Mouse (Mus musculus) retina, postnatal 1 day (tissue): ENCODE measurements around the gene Isg20.

Experiments
- DNase-seq: peaks from one replicate; pipeline ENCODE4 v3.0.0-alpha.2; 2012

Isg20 gene

DNA sequence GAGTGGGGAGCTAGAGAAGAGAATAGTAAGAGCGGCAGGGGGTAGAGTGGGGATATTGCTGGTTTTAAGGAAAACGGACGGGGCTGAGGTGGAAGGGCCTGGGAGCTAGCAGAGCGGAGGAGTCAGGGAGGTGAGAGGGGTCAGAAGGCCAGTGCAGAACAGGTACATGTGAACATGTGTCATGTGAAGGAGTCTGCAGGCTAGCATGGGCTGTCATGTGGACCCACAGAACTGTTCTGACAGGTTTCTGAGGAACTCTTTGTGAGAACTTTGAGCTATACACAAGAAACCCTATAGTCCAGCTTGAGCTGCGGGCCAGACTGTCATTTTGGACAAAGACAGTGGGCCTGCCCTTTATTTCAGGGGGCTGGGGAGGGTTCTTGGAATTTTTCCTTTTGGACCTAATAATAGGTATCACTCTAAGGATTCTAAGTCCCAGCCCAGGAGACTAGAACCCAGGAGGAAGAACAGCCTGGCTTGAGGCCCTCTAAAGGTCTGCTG lies at the start of gene Isg20:
TSS of gene Isg20 (plus strand) at position 451 of the 501 bp plus-strand sequence.
- no peak for DNase-seq

DNA sequence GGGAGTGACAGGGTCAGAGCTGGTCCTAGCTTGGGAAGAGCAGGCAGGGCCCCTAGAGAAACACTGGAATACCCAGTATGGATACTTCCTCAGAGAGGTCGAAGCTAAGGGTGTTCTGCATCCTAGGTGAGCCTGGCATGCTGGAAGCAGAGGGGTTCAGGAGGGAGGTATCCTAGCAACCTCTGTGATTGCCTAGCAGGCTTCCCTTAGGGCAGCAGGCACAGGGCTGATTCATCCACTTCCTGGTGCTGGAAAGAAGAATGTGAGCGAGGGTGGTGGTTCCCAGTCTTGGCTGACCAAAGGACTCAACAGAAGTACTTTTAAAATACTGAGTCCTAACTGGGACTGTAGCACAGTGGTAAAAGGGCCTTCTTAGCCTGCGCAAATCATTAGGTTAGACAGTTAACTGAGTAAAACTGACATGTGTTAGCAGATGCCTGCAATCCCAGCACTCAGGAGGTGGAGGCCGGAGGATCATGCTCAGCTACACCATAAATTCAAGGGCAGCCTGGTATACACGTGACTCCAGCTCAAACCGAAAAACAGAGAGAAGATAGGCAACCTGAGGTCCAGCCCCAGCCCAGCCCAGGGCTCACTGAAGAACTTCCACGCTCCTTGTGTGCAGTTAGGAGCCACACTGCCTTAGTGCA lies 49.3 kb upstream of the Isg20 start:
- no peak for DNase-seq

DNA sequence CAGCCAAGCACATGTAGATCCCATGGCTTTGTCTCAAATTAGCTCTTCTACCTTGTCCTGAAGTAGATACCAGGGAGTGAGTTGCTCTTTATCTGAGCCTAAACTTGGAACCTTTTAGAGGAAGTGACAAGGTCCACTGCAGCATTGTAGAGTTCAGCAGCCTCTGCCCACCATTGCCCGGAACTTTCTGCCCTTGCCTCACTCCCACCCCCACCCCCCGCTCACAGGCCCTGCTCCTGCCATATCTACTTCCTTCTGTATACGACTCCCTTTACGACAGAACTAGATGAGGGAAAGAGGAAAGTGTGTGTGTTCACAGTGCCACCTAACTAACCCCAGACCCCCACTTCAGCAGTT lies 48.8 kb upstream of the Isg20 start:
- DNase-seq = no peak

DNA sequence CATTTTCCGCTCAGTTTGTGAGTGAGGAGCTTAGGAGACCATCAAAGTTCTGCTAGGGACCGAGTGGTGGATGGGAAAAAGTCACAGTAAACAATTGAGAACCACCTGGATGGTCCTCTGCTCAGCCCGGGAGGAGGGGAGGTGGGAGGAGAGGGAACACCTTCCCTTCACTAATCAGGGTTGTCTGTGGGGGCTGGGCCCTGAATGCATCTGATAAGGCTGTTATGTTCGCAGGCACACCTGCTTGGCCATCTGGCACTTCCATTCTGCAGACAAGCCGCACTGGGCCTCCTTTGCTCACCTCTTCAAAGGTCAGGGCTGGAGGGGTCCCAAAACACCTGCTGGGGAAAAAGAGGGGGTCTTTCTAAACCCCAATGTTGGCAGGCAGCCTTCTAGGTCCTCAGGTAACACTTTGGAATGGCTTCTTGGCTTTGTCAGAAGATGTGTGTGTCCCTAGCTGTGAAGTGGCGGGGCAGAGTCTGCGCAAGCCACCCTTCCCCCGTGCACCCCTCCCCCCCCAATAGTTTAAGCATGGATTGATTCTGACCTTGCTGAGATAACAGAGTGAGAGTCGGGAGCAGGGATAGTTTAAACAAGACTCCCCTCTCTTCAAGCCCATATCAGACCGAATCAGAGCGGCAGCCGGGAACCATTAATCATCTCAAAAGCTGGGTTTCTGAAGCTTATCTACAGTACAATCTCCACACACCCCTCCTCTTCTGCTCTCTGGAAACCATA lies 47.8 kb upstream of the Isg20 start:
- no peak for DNase-seq

DNA sequence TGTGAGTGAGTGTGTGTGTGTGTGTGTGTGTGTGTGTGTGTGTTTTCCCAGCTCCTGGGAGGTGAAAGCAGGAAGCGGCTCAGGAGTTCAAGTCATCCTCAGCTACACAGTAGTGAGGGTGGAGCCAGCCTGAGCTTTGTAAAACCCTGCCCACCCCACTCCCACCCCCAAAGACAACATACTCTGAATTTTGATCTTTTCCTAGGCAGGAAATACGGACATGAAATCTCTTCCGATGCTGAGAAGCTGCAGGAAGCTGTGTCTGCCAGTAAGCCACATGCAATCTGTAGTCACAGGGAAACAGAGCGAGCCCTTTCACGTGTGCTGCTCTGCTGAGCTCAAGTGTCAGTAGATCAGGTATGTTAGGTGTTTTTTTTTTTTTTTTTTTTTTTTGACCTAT lies 44.5 kb upstream of the Isg20 start:
- DNase-seq = no peak

DNA sequence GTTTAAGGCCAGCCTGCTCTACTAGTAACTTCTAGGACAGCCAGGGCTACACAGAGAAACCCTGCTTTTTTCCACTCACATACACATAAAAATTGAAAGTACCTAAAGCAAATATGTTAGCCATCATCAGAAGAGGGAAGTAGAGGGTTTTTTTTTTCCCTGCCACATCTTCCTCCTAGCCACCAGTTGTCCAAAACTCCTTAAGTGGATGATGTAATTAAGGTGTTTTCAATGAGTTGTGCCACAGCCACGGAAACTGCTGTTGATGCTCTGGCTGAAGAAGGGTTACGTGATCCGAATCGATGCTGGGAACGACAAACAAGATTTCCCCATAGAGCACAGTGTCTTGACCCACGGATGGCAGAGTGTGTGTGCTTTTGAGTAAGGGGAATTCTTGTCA lies 40.9 kb upstream of the Isg20 start:
- DNase-seq = no peak

DNA sequence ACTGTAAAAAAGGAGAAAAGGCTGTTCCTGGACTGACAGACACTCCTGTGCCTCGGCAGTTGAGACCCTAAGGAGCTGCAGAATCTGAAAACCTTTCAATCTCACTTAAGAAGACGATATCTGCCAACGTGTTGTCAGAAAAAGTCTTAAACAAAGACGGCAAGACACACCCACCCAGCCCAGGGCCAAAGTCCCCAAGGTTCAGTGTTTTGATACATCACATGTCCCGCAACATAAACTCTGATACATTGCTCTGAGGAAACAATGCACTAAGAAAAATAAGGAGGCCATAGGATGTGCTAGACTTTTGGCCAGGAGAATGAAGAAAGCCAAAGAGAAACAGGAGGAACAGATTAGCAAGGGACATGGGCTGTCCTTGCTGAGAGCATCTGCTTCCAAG lies 40.4 kb upstream of the Isg20 start:
- no peak for DNase-seq

DNA sequence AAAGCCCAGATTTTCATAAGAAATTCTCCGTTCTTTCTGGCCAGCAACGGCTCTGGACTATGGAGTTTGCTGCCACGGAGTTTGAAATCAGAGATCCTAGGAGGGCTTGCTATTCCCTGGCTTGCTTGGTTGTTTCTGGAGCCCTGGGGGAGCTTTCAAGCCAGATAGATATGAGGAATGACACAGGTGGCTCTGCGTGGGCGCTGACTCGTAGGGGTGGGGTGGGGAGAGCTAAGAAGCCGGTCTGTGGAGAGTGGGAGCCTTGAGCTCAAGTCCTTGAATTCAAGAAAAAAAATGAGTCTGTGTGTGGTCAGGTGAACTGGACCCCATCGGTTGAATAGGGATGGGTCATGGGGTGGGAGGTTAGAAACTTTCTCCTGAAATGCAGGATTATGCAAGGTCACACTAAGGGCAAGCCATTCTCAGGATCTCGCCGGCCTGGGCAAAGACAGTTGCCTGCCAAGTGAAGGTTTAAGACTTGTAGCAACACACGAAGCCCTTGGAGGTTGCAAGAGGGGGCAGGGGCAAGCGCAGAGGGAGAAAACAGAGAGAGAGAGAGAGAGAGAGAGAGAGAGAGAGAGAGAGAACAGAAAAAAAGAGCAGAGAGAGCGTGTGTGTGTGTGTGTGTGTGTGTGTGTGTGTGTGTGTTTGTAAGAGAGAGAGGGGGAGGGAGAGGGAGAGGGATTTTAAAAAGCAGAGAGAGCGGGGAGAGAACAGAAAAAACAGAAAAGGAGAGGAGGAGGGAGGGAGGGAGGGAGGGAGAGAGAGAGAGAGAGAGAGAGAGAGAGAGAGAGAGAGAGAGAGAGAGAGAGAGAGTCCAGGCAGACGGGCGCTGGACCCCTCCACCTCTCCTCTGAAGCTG lies 31.4 kb upstream of the Isg20 start:
- DNase-seq = no peak

DNA sequence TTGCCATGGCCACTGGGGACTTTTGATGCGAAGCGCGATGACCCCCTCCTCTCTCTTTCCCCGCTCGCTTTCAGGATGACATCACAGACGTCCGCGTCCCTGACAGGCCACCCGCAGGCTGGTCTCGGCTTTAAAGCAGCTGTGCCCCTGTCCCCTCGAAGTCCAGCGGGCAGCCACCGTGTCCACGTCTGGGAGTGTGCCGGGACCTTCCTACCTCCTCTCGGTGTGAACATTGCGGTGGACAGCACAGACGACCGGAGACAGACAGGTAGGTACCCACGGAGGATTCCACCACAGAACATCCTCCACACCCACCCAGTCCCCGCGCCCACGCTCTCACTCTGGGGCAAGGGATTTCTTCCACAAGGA lies 30.8 kb upstream of the Isg20 start:
- peak; percentile 96 for DNase-seq

DNA sequence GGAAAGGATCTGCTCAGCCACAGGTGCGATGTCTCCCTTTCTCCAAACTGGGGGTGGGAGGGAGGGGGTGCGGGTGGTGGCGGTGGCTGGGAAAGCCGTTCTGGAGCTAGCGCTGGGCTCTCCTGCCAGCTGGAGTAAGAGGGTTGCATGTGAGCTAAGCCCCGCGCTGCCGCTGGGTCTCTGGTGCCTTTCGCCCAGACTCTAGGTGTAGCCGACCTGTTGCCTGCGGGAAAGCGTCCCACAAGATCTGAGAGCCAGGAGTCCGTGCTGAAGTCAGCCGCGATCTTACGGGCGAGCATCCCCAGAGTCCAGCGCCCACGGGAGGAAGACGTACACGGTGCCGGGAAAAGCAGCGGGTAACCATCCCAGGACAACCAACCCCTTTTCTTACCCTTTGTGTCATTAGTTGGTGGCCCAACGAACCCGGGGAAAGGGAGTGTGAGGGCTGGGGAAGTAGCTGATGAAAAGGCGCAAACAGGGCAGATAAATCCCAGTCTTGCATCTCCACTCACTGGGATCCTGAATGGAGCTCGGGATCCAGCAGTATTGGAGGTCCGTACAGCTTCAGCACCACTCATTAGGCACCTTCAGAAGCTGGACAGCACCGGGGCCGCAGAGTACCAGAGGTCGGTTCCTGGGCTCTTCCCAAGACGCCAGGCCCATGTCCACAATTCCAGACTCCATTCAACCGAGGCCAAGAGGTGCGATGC lies 30.1 kb upstream of the Isg20 start:
- peak; percentile 38 for DNase-seq

DNA sequence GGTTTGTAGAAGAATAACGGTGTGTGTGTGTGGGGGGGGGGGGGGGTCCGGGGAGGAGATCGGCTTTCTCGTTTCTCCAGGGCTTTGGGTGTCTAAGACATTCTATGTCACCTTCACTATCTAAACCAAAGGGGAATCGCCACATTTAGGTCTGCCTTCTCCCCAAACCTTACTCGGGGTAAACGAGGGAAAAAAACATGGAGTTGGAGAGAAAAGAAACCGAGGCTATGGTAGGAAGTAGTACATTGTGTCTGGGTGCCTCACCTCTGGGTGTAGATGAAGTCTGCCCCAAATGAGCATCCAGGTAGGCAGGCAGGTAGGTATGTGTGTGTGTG lies 29.5 kb upstream of the Isg20 start:
- no peak for DNase-seq

DNA sequence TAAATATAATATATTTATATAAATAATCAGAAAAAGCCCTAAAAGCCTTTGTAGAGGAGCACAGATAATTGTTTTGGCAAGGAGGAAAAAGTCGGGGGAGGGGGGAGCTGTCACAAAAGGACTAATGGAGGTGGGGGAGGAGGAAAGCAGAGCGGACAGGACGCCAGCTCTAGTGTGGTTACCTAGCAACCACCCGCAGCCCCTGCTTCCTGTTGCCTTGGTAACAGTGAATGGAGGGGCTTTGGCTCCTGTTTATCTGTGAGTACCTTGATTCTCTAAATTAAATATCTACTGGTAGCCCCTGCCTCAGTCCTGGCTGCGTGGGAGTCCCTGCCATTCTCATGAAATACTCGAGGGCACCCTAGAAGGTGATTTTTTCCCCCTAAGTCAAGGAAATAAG lies 29.1 kb upstream of the Isg20 start:
- peak; percentile 92 for DNase-seq

DNA sequence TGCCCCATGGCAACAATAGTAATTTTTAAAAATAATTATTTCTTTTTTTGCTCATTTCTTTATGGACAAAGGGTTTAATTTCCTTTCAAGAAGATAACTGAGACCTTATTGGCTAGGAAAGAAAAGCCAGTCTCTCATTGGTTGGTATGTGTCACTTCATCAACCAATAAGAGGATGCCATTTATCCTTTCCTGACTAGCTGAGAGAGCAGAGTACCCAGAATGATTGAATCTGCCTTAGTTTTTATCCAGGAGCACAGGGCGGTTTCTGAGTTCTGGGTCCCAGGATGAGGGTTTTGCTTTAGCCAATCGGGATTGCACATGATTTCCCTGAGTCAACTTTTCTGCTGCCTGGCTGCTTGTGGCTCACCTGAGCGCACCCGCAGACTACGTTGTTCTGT lies 27.8 kb upstream of the Isg20 start:
- peak; percentile 36 for DNase-seq

DNA sequence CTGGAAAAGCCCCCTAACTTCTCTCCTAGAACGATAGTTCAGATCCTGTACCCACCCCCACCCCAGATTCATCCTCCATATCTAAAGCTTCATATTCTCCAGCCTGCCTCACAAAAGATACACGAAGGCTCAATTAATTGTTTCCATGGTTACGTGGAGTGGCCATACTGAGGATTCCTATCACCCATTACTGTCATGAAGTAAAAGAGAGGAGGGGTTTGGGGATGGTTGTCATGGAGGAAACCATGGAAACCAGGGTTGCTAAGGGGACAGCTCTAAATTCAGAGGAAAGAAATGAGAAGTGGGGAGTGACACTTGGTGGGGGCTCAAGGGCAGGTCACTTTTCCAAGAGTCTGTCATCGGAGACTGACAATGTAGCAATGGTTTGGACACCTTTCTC lies 26.7 kb upstream of the Isg20 start:
- peak; percentile 58 for DNase-seq

DNA sequence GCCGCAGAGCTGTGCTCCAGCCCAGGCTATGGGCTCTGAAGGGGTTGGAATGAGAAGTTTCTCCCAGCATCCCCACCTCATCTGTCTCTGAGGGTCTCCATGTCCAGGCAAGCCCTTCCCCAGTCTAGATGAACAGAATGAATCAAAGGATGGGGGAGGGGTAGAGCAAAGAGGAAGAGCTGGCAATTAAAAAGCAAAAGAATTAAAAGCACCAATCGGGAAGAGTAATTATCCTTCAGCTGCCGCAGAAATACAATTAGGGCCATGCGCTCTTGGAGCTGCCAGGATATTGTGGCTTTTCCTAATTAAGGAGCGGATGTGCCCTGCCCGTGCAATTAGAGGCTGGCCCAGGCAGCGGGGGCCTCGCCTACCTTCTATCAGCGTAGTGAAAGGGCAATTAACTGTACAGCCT lies 25.8 kb upstream of the Isg20 start:
- DNase-seq = peak; percentile 96

DNA sequence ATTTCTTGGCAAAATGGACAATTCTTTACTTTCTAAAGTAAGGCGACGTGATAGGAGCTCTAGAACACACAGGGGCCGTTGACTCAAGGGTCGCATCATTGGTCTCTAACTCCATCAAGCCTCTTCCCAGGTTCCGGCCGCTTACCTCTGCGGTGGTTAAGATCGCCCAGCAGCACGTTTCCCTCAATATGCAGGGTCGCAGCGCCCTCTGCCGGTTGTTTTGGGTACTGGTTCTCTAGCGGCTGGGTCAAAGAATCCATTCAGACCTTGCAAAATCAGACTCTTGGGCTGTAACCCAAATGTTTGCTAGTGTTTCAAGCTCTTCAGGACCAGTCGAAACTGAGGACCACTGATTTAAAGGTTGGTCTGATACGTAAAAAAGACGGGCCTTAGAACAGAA lies 22.6 kb upstream of the Isg20 start:
- peak; percentile 88 for DNase-seq

DNA sequence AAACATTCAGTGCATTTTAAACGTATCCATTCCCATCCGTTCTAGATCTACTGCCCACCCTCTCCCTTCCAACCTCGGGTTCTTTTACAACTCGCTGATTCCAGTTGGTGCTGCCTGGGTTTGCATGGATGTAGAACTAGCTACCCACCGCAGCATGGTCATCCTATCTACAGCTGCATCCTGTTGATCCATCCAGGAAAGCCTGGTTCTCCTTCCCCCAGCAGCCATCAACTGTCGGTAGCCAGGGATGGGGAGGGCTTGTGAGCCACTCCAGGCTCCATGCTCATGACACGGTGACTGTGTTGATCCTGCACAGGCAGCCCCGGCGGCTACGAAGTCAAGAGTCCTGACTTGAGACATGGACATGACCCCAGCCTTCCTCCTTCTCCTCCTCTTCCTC lies 19.3 kb upstream of the Isg20 start:
- DNase-seq = no peak

DNA sequence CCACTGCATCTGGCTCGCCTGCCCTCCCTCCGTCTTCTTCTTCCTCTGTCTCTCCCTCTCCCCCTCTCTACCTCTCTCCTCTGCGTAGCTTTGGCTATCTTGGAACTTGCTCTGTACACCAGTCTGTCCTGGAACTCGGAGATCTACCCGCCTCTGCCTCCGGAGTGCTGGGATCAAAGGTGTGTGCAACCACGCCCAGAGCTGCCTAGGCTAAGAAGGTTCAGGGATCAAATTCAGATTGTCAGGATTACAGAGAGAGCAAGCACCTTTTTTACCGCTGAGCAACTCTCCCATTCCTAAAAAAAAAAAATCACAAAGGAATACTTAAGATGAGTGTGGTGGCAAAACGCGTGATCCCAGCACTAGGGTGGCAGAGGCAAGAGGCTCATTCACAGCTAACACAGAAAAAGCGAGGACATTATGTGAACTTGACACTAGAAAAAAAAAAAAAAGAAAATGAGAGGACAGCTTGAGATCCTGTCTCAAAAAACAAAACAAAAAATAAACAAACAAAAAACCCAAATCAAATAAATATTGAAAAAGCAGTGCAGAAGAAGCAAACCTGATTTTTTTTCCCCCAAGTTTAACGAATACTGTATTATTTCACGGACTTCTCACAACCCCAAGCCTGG lies 18.1 kb upstream of the Isg20 start:
- DNase-seq = no peak

DNA sequence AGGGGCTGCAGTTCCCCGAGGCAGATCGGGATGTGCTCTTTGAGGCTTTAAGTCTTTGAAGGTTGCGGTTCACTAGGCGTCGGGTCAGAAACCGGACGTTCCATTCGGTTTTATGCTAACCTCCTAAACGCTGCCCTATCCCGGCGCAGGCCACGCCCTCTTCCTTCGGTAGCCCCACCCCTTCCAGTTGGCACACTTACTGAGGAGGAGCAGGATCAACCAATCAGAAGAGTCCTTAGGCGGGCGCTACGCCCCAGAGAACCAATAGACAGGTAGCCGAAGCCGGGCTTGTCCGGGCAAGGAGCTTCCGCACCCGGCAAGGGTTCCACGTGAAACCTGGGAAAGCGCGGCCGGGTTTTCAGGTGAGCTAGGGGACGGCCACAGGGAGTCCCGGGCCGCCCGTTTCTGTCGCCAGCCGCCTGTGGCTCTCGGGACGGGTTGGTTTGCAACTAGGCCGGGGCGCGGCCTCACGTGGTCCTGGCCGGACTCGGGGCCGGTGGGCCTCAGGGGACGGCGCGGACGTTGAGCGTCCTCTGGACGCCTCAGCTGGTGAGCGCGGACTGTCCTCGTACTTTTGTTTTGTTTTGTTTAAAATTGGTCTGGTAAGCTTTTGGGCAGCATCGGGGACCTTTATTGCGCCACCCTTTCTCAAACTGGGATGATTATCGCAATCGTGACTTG lies 17.4 kb upstream of the Isg20 start, which contains the start of gene Aen:
TSS of gene Aen (plus strand) at position 202 of the 681 bp plus-strand sequence.
- DNase-seq = peak; percentile 99

DNA sequence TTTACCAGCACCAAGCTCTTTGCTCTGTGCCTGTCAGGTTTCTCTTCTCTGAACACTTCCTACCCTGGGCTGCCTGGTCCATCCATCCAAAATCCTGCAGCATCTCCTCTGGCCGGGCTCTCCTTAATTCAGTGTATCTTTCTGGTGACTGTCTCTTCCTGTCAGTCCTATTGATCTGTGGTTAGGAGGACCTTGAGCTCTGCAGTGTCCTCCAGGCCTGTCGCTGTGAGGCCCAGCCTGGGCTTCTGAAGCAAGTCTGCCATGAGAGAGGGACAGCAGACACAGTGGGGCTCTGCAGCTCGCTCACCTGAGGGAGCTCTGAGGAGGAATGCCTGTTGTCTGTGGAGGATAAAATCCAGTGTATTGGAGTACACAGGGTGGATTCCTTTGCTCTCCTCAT lies 15.7 kb upstream of the Isg20 start:
- no peak for DNase-seq

DNA sequence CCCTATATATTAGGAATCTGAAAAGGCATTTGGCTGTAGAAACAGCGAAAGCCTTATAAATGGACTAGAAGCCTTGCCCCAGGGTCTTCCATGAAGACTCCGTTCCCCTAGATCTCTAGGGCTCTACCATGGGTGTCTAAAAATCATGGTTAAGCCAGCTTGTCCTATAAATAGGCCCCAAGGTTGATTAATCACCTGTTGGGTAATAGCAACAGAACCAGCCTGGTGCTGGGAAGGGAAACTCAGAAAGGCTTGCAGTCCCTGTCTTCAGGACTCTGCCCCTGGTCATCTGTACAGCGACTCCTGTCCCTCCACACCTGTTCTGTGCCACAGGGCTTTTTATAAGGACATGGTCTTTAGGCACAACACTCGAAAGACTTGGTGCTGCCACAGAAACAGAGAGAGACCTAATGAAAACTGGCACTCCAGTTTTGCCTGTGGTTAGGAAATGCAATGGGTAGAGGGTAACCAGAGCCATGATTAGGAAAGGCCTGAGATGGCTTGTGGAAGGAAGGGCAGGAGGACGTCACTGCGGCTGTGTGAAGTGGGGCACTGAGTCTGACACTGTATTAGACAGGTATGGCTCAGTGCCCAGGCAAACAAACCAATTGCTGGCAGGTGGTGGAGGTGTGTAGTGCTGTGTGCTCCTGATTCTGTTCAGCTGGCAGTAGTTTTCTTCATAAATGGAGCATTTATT lies 9.9 kb upstream of the Isg20 start:
- DNase-seq = no peak
